Mouse (Mus musculus) heart, postnatal 0 days (tissue): ENCODE measurements at regions not wholly inside any gene's neighbourhood (a gene's known extent, or its start where the extent isn't known, plus 50 kb on each side); places are given as distances from the start of the nearest gene placed in this dataset.
A peak's percentile ranks its signal among the peaks of the same experiment; 100 is the strongest.

ENCODE experiments used
- ATAC-seq: fragments of 200-750 bp; cut with Nextera tagmentation; 2 replicates; pipeline ENCODE4 v1.8.0; 2017; ENCODE audit warnings: low read depth, moderate number of reproducible peaks, moderate library complexity; ENCODE audit not compliant: insufficient read depth
- DNase-seq: peaks from one replicate; pipeline ENCODE4 v3.0.0-alpha.2; 2016; ENCODE audit warnings: low spot score
- H3K27ac ChIP-seq: fragments of 300-500 bp; sonication (generic); 2 replicates; pipeline ENCODE4 v1.5.1; 2014; ENCODE audit warnings: low read depth, mild to moderate bottlenecking
- H3K27me3 ChIP-seq: fragments of 300-500 bp; sonication (generic); 2 replicates; pipeline ENCODE4 v1.6.1; 2014; ENCODE audit warnings: low read length, mixed read lengths; ENCODE audit not compliant: control insufficient read depth, insufficient read depth
- H3K36me3 ChIP-seq: fragments of 300-500 bp; sonication (generic); replicated peaks from 2 replicates; pipeline ENCODE4 v1.6.1; 2014; ENCODE audit warnings: low read length, mixed read lengths; ENCODE audit not compliant: control insufficient read depth, insufficient read depth
- H3K4me1 ChIP-seq: fragments of 300-500 bp; sonication (generic); 2 replicates; pipeline ENCODE4 v1.6.1; 2014; ENCODE audit warnings: antibody characterized with exemption; ENCODE audit not compliant: control insufficient read depth, insufficient read depth
- H3K4me2 ChIP-seq: fragments of 300-500 bp; sonication (generic); 2 replicates; pipeline ENCODE4 v1.6.1; 2014; ENCODE audit warnings: low read depth, mild to moderate bottlenecking, low read length, moderate library complexity
- H3K4me3 ChIP-seq: fragments of 300-500 bp; sonication (generic); 2 replicates; pipeline ENCODE4 v1.5.1; 2014; ENCODE audit warnings: low read depth, low read length
- H3K9ac ChIP-seq: fragments of 300-500 bp; sonication (generic); replicated peaks from 2 replicates; pipeline ENCODE4 v1.6.1; 2014; ENCODE audit warnings: low read depth, low read length, mixed read lengths
- H3K9me3 ChIP-seq: fragments of 300-500 bp; sonication (generic); replicated peaks from 2 replicates; pipeline ENCODE4 v1.6.1; 2016; ENCODE audit warnings: low read length; ENCODE audit not compliant: control insufficient read depth
- CTCF ChIP-seq: IDR thresholded peaks from 2 replicates; pipeline ENCODE4 v1.5.1; 2016; ENCODE audit warnings: antibody characterized with exemption, control low read depth, low read depth
- EP300 ChIP-seq: IDR thresholded peaks from 2 replicates; pipeline ENCODE4 v1.6.1; 2016; ENCODE audit warnings: antibody characterized with exemption, low read depth
- WGBS: fragments of 180-500 bp; shearing (Covaris S2); extraction: QIAGEN DNeasy Blood & Tissue Kit; methylation state at CpG from one replicate; pipeline ENCODE4 v1.1.7; 2014; 5-methylcytosine and 5-hydroxymethylcytosine counted together

- Histone ChIP-seq H3K4me3 (no peak overlapping the region), H3K4me2 (no peak overlapping the region), H3K27me3 (no peaks in the 10 kb centered on the region), H3K36me3 (no peaks in the 10 kb centered on the region), H3K9me3 (no peaks in the 10 kb centered on the region), H3K9ac (no peak overlapping the region), H3K4me1 (peaks cover 13% of the 10 kb centered on the region), H3K27ac (0 out of 2 replicates have a peak overlapping the region, but pooled peaks have one; percentile 41)
- DNase-seq, result peak; percentile 42
- no peak for TF ChIP-seq CTCF
- no peak for TF ChIP-seq EP300
- WGBS, result 69% methylated on average over 11 of the region's 11 CpGs
- peak; percentile 37; the same call in 1 of the 2 replicates for ATAC-seq
These were observed 114.6 kb upstream of the Gm5148 start for GRCm38 (mm10) chr3:37838896-37839295.

DNA sequence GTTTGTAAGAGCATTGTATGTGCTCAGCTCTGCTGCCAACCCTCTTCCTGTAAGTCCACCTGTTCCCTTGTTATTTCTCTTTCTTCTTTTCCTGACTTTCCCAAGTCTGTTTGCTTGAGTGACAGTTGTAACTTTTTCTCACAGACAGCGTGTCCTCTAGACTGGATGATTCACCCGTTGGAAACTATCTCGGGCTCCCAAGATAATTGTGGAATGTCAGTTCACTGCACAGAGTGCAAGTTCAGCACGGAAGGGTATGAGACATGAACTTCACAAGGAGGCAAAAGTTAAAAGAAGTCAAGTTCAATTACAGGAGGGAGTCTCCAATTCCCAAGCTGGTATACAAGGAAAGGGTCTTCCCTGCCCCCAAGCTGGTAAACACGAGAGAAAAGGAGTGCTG, 112.5 kb upstream of the Gm5148 start:
- no peak for DNase-seq
- H3K27ac ChIP-seq, result no peak overlapping the region
- WGBS, result 14% methylated on average over 5 of the region's 5 CpGs

DNA sequence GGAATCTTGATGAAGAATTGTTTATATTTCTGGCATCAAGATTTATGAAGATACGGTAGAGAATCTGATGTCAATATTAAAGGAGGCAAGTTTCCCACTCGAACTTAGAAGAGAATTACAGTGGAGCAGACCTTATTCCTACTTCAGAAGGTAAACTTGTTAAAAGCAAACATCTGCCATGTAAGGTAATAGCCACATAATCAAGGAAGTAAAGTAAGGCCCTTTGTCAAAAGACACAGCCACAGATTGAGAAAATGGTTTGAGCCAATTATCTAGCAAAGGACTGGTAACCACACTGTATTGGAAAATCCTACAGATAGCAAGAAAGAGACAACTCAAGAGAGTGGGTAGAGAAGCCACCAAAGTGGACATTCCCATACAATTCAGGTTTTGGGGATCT, 111.4 kb upstream of the Gm5148 start:
- Histone ChIP-seq H3K9me3 (no peaks in the 10 kb centered on the region), H3K9ac (no peak overlapping the region), H3K4me3 (no peak overlapping the region), H3K4me2 (no peak overlapping the region), H3K27ac (peak overlapping the region; percentile 20; the same call in 1 of the 2 replicates), H3K36me3 (no peaks in the 10 kb centered on the region), H3K27me3 (no peaks in the 10 kb centered on the region), H3K4me1 (peaks cover 13% of the 10 kb centered on the region)
- 93% methylated on average over 2 of the region's 2 CpGs for WGBS
- DNase-seq, result no peak
- ATAC-seq, result no peak
- no peak for TF ChIP-seq CTCF
- TF ChIP-seq EP300, result no peak

More for the DNA sequence above, 112.5 kb upstream of the Gm5148 start:
- no peak overlapping the region for H3K4me2 ChIP-seq
- no peak for ATAC-seq
- no peaks in the 10 kb centered on the region for H3K9me3 ChIP-seq
- H3K36me3 ChIP-seq, result no peaks in the 10 kb centered on the region
- TF ChIP-seq CTCF (no peak), EP300 (no peak)
- no peak overlapping the region for H3K9ac ChIP-seq
- peaks cover 13% of the 10 kb centered on the region for H3K4me1 ChIP-seq
- no peak overlapping the region for H3K4me3 ChIP-seq
- no peaks in the 10 kb centered on the region for H3K27me3 ChIP-seq

DNA sequence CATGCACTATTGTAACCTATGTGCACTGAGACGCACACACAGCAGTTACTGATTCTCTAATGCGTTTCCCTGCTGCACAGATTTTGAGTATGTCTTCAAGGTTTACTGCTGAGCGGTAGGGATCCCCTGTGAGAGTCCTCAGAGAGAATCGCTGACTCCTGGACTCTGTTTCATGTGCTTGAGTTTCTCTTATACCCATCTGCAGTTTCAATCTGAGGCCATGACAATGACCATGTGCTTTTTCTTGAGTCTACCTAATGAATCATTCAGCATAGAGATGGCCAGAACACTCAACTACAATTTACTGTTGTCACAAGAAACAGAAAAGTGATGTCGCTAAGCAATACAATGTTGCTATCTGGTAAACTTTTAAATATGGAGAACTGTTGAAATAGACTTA, 110.8 kb upstream of the Gm5148 start:
- Histone ChIP-seq H3K27me3 (no peaks in the 10 kb centered on the region), H3K4me2 (no peak overlapping the region), H3K9me3 (no peaks in the 10 kb centered on the region), H3K27ac (peak overlapping the region; percentile 60), H3K4me3 (no peak overlapping the region), H3K9ac (no peak overlapping the region), H3K4me1 (peaks cover 13% of the 10 kb centered on the region), H3K36me3 (no peaks in the 10 kb centered on the region)
- TF ChIP-seq EP300 (no peak), CTCF (no peak)
- WGBS, result 70% methylated on average over 5 of the region's 5 CpGs
- DNase-seq (no peak), ATAC-seq (no peak)

DNA sequence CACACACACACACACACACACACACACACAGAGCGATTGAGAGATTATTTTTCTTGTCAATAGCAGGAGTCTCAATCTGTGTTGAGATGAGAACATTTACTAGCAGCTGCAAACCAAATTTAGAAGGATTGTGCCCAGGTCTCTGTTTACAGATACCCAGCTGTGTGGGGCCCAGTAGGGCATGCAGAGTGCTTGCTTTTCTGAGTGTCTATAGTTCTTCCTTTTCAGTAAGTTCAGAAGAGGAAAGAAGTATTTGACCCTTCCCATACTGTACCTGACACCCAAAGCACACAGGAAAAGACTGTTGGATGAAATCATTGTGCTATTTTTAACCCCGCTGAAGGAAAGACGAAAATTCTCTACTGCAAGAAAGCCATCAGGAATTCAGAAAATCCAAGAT, 110.3 kb upstream of the Gm5148 start:
- Histone ChIP-seq H3K27ac (peak overlapping the region; percentile 38; the same call in 1 of the 2 replicates), H3K4me3 (no peak overlapping the region), H3K36me3 (no peaks in the 10 kb centered on the region), H3K9me3 (no peaks in the 10 kb centered on the region), H3K4me1 (peaks cover 13% of the 10 kb centered on the region), H3K27me3 (no peaks in the 10 kb centered on the region), H3K4me2 (no peak overlapping the region), H3K9ac (no peak overlapping the region)
- WGBS, result 15% methylated on average over 3 of the region's 3 CpGs
- TF ChIP-seq CTCF, result no peak
- no peak for TF ChIP-seq EP300
- DNase-seq, result peak; percentile 56
- peak; percentile 74 for ATAC-seq

DNA sequence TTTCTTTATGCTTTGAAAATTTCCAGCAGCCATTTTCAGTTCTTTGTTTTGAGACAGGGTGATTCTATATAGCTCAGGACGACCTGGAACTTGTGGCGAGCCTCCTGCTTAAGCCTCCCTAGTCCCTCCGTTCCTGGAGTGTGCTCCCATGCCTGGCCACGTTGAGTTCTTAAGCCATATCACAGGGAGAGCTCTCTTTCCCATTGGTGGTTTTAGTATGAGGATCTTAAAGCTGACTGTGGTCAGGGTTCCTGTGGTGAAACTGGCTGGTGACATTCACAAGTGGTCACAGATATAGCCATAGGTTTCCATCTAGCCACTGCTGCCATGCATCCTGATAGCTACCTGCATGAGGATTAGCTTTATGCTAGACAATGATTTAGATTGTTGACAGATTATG, 109.1 kb upstream of the Gm5148 start:
- no peak overlapping the region for H3K4me3 ChIP-seq
- no peak for ATAC-seq
- TF ChIP-seq CTCF, result no peak
- TF ChIP-seq EP300, result no peak
- no peak overlapping the region for H3K4me2 ChIP-seq
- no peaks in the 10 kb centered on the region for H3K36me3 ChIP-seq
- H3K27me3 ChIP-seq, result no peaks in the 10 kb centered on the region
- H3K4me1 ChIP-seq, result peaks cover 13% of the 10 kb centered on the region
- WGBS, result 67% methylated on average over 4 of the region's 4 CpGs
- no peaks in the 10 kb centered on the region for H3K9me3 ChIP-seq
- H3K27ac ChIP-seq, result no peak overlapping the region
- no peak for DNase-seq
- no peak overlapping the region for H3K9ac ChIP-seq
